Comparison of ENCODE assay signal across 8 mouse cellular contexts in the genomic region with DNA sequence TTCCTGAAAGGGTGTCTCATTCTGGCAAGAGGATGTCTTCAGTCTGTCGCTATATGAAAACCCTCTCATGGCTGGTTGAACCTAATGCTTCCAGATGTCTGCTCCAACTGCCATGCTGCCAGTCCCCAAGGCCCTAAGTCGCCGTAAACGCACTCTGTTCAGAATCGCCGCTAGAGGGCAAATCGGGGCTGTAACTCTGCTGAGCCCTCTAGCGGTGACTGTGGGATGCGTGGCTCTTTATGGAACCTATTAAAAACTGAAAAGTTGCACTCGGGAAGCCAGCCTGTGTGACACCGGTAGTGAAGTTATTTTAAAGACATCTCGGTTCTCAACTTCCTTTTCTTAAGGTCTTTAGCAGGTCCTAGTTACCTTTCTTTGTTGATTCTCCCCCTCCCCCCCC. TPM values are rescaled to one million over a fixed set of nuclear protein-coding genes. Genes with fewer than 3 reads are reported as not detected.
A peak's percentile ranks its signal among the peaks of the same experiment; 100 is the strongest.
DNase-seq lines count a peak whose midpoint lies in the region; ATAC-seq and TF ChIP-seq lines count a peak whose summit lies in the region.

No protein-coding gene starts in this region.

- peak; percentile 95 for DNase-seq in MN1 (ENCODE audit: low spot score)
- peak; percentile 81 for DNase-seq in cerebellum, adult 11-12 months
- DNase-seq in forebrain, postnatal 0 days = peak; percentile 93
- peak; percentile 84 for DNase-seq in heart, postnatal 36 days
- peak; percentile 84 to 90 for DNase-seq in layer of hippocampus, postnatal 14 days (ENCODE audit: low spot score in 2 of 2)
- DNase-seq in lung, postnatal 10 days = peak; percentile 92
- peak; percentile 78 for DNase-seq in retina, adult 2 months (ENCODE audit: low read depth, low spot score)
- DNase-seq in thymus, postnatal 25 days = peak; percentile 92

- H3K4me1 ChIP-seq in forebrain, postnatal 0 days (ENCODE audit: insufficient read depth) = peaks cover 7% of the 10 kb centered on the region

- no peaks in the 10 kb centered on the region for H3K9me3 ChIP-seq in forebrain, postnatal 0 days (ENCODE audit: low read length)

- peak overlapping the region; percentile 100; the same call in 1 of the 2 replicates for H3K27ac ChIP-seq in forebrain, postnatal 0 days (ENCODE audit: low read depth, low read length)

- no peak overlapping the region for H3K4me3 ChIP-seq in forebrain, postnatal 0 days (ENCODE audit: low read depth, low read length)

- peak; percentile 100 for TF ChIP-seq CTCF in forebrain, postnatal 0 days (IDR thresholded peaks at IDR 0.05; ENCODE audit: low read depth)

- intact Hi-C loops in heart, postnatal 36 days (cut with DNase I) = loop anchor here (5.0 kb wide), 3 partner anchors 62 to 132 kb away; a partner anchor contains a TSS

- no peak overlapping the region for H3K9ac ChIP-seq in forebrain, postnatal 0 days

- peak overlapping the region; percentile 54; the same call in 1 of the 2 replicates for H3K4me2 ChIP-seq in forebrain, postnatal 0 days (ENCODE audit: low read depth)

- no peak for ATAC-seq in forebrain, postnatal 0 days

- H3K36me3 ChIP-seq in forebrain, postnatal 0 days (ENCODE audit: insufficient read depth) = no peaks in the 10 kb centered on the region

- no peaks in the 10 kb centered on the region for H3K27me3 ChIP-seq in forebrain, postnatal 0 days (ENCODE audit: insufficient read depth, low read length)

- 2% methylated on average over 12 of the region's 12 CpGs for WGBS in forebrain, postnatal 0 days

RNA-seq across cellular contexts. Expression of a gene that starts 1.8 kb away (rescaled TPM):
- 29.5 and 44.8 TPM in 2 replicates for total RNA-seq in forebrain, postnatal 0 days (2014; rRNA removed)
- polyA plus RNA-seq in forebrain, postnatal 0 days (2015; fragmentation: Nextera tagmentation; extraction: Ambion mirVana) = 7.7 and 10.8 TPM in 2 replicates
- total RNA-seq in heart, postnatal 36 days (2021) = 1 to 10 TPM; 8.5 to 9.4 TPM
- 10 to 100 TPM; 25.3 to 26.1 TPM for total RNA-seq in layer of hippocampus, postnatal 14 days (2021)

RNA-seq across cellular contexts. Expression of a gene that starts 38.2 kb away (rescaled TPM):
- total RNA-seq in forebrain, postnatal 0 days (2014; rRNA removed) = 19.2 and 33.8 TPM in 2 replicates
- 19.8 and 29.3 TPM in 2 replicates for polyA plus RNA-seq in forebrain, postnatal 0 days (2015; fragmentation: Nextera tagmentation; extraction: Ambion mirVana)
- 1 to 10 TPM in 1 of 2 experiments, under 1 TPM in 1; 0.98 to 2.1 TPM for total RNA-seq in heart, postnatal 36 days (2021)
- 10 to 100 TPM in 1 of 2 experiments, 1 to 10 TPM in 1; 9.1 to 10.8 TPM for total RNA-seq in layer of hippocampus, postnatal 14 days (2021)
